Mouse (Mus musculus) stomach, postnatal 0 days (tissue): ENCODE measurements around the gene Klk1b3.

ENCODE experiments used
- CTCF ChIP-seq: IDR thresholded peaks from 2 replicates; pipeline ENCODE4 v1.5.1; 2016; ENCODE audit warnings: antibody characterized with exemption, low read depth, mild to moderate bottlenecking, moderate library complexity
- EP300 ChIP-seq: optimal IDR thresholded peaks from 2 replicates; pipeline ENCODE3; 2016; ENCODE audit warnings: antibody characterized with exemption

- no peak for TF ChIP-seq EP300
- TF ChIP-seq CTCF, result no peak
Measured at GRCm38 (mm10) chr7:44239913-44240312, 41.9 kb downstream of the Klk1b3 start.
